Mouse (Mus musculus): ENCODE measurements around the gene Eif3j1. TPM values are rescaled to one million over a fixed set of nuclear protein-coding genes. Genes with fewer than 3 reads are reported as not detected.
"Not testable (repeated sequence)": the region's sequence is repeated elsewhere in the genome, so short reads cannot be mapped to it uniquely, and the experiment has no call there.

Gene Eif3j1
- polyA plus RNA-seq, 1 experiment from 2014 or later = 9.7 TPM

- H3K4me2 ChIP-seq (ENCODE audit: low read length) = no peak overlapping the region
- ATAC-seq = no peak
Observed at GRCm38 (mm10) chr2:122081728-122082456, 53.5 kb downstream of the Eif3j1 start.

GRCm38 (mm10) chr2:122086446-122086845 lies 58.1 kb downstream of the Eif3j1 start:
- H3K4me1 ChIP-seq (ENCODE audit: control insufficient read depth, insufficient read depth, low read length) = no peaks in the 10 kb centered on the region
- H3K4me2 ChIP-seq (ENCODE audit: low read length) = no peak overlapping the region
- no peak overlapping the region for H3K27ac ChIP-seq (ENCODE audit: low read depth, low read length)
- no peak overlapping the region for H3K4me3 ChIP-seq (ENCODE audit: low read depth, low read length)
- no peak for ATAC-seq
- DNase-seq (ENCODE audit: low spot score) = peak; percentile 47
- no peaks in the 10 kb centered on the region for H3K27me3 ChIP-seq (replicated peaks; ENCODE audit: control insufficient read depth, insufficient read depth, low read length)
- WGBS = 49% methylated on average over 4 of the region's 4 CpGs
- H3K36me3 ChIP-seq (ENCODE audit: control insufficient read depth, insufficient read depth, low read length) = peaks cover 82% of the 10 kb centered on the region
- H3K9me3 ChIP-seq (replicated peaks; ENCODE audit: control insufficient read depth, low read length) = no peaks in the 10 kb centered on the region
- no peak overlapping the region for H3K9ac ChIP-seq (ENCODE audit: low read length)

More at GRCm38 (mm10) chr2:122081728-122082456, 53.5 kb downstream of the Eif3j1 start:
- H3K4me3 ChIP-seq (ENCODE audit: low read depth, low read length) = no peak overlapping the region
- no peaks in the 10 kb centered on the region for H3K9me3 ChIP-seq (replicated peaks; ENCODE audit: control insufficient read depth, low read length)
- peak; percentile 66 for DNase-seq (ENCODE audit: low spot score)
- H3K27me3 ChIP-seq (replicated peaks; ENCODE audit: control insufficient read depth, insufficient read depth, low read length) = no peaks in the 10 kb centered on the region
- no peaks in the 10 kb centered on the region for H3K4me1 ChIP-seq (ENCODE audit: control insufficient read depth, insufficient read depth, low read length)
- no peak overlapping the region for H3K9ac ChIP-seq (ENCODE audit: low read length)
- H3K36me3 ChIP-seq (ENCODE audit: control insufficient read depth, insufficient read depth, low read length) = peaks cover 74% of the 10 kb centered on the region
- no peak overlapping the region for H3K27ac ChIP-seq (ENCODE audit: low read depth, low read length)
- WGBS = 39% methylated on average over 7 of the region's 7 CpGs

- H3K9me3 ChIP-seq (replicated peaks; ENCODE audit: control insufficient read depth, low read length) = no peaks in the 10 kb centered on the region
- no peaks in the 10 kb centered on the region for H3K27me3 ChIP-seq (replicated peaks; ENCODE audit: control insufficient read depth, insufficient read depth, low read length)
- 93% methylated on average over 4 of the region's 4 CpGs for WGBS
- H3K4me2 ChIP-seq (ENCODE audit: low read length) = no peak overlapping the region
- H3K27ac ChIP-seq (ENCODE audit: low read depth, low read length) = no peak overlapping the region
- no peak overlapping the region for H3K4me3 ChIP-seq (ENCODE audit: low read depth, low read length)
- H3K9ac ChIP-seq (ENCODE audit: low read length) = no peak overlapping the region
- ATAC-seq (no peak), DNase-seq (ENCODE audit: low spot score) (no peak)
- peaks cover 77% of the 10 kb centered on the region for H3K36me3 ChIP-seq (ENCODE audit: control insufficient read depth, insufficient read depth, low read length)
- no peaks in the 10 kb centered on the region for H3K4me1 ChIP-seq (ENCODE audit: control insufficient read depth, insufficient read depth, low read length)
Observed at GRCm38 (mm10) chr2:122093844-122094243, 65.5 kb downstream of the Eif3j1 start.

- ATAC-seq; DNase-seq (ENCODE audit: low spot score); H3K4me2 ChIP-seq (ENCODE audit: low read length); H3K27me3 ChIP-seq (replicated peaks; ENCODE audit: control insufficient read depth, insufficient read depth, low read length); H3K27ac ChIP-seq (ENCODE audit: low read depth, low read length); H3K9ac ChIP-seq (ENCODE audit: low read length); H3K4me3 ChIP-seq (ENCODE audit: low read depth, low read length); H3K4me1 ChIP-seq (ENCODE audit: control insufficient read depth, insufficient read depth, low read length); H3K9me3 ChIP-seq (replicated peaks; ENCODE audit: control insufficient read depth, low read length): not testable (repeated sequence)
- 87% methylated on average over 5 of the region's 5 CpGs for WGBS
- H3K36me3 ChIP-seq (ENCODE audit: control insufficient read depth, insufficient read depth, low read length) = peaks cover 73% of the 10 kb centered on the region
Observed at GRCm38 (mm10) chr2:122097686-122098085, 69.3 kb downstream of the Eif3j1 start.

GRCm38 (mm10) chr2:122102070-122102469 lies 73.7 kb downstream of the Eif3j1 start:
- H3K27me3 ChIP-seq (replicated peaks; ENCODE audit: control insufficient read depth, insufficient read depth, low read length) = no peaks in the 10 kb centered on the region
- H3K4me3 ChIP-seq (ENCODE audit: low read depth, low read length) = no peak overlapping the region
- no peak for DNase-seq (ENCODE audit: low spot score)
- H3K4me1 ChIP-seq (ENCODE audit: control insufficient read depth, insufficient read depth, low read length) = no peaks in the 10 kb centered on the region
- H3K4me2 ChIP-seq (ENCODE audit: low read length) = no peak overlapping the region
- H3K27ac ChIP-seq (ENCODE audit: low read depth, low read length) = no peak overlapping the region
- peaks cover 53% of the 10 kb centered on the region for H3K36me3 ChIP-seq (ENCODE audit: control insufficient read depth, insufficient read depth, low read length)
- no peak overlapping the region for H3K9ac ChIP-seq (ENCODE audit: low read length)
- no peak for ATAC-seq
- no peaks in the 10 kb centered on the region for H3K9me3 ChIP-seq (replicated peaks; ENCODE audit: control insufficient read depth, low read length)

Small RNA genes lying within 50 kb of the gene (microRNA-seq; reads per million reads assigned to microRNA genes)
- not detected for gene Gm47314

Other genes with a start within 250 kb of the Eif3j1 start
- 26.9 and 29.1 TPM in 2 replicates for gene Frmd5, start 221.5 kb upstream of the Eif3j1 start, polyA plus RNA-seq (2014; fragmentation: Nextera tagmentation; extraction: Ambion mirVana)
- 15.0 and 17.0 TPM in 2 replicates for gene Casc4, start 161.6 kb upstream of the Eif3j1 start, polyA plus RNA-seq (2014; fragmentation: Nextera tagmentation; extraction: Ambion mirVana)
- gene Ctdspl2, start 72.5 kb upstream of the Eif3j1 start, polyA plus RNA-seq (2014; fragmentation: Nextera tagmentation; extraction: Ambion mirVana) = 40.1 and 48.9 TPM in 2 replicates
- gene Mageb3, start 72.5 kb upstream of the Eif3j1 start, polyA plus RNA-seq (2014; fragmentation: Nextera tagmentation; extraction: Ambion mirVana) = 0.50 and 0.83 TPM in 2 replicates
- gene Spg11, start 89.8 kb downstream of the Eif3j1 start, polyA plus RNA-seq (2014; fragmentation: Nextera tagmentation; extraction: Ambion mirVana) = 8.2 and 9.6 TPM in 2 replicates
- gene B2m, start 119.1 kb downstream of the Eif3j1 start, polyA plus RNA-seq (2014; fragmentation: Nextera tagmentation; extraction: Ambion mirVana) = 89.8 and 92.2 TPM in 2 replicates
- gene Trim69, start 132.2 kb downstream of the Eif3j1 start, polyA plus RNA-seq (2014; fragmentation: Nextera tagmentation; extraction: Ambion mirVana) = not detected in 2 replicates
- gene Patl2, start 157.6 kb downstream of the Eif3j1 start, polyA plus RNA-seq (2014; fragmentation: Nextera tagmentation; extraction: Ambion mirVana) = not detected in 2 replicates
- not detected in 2 replicates for gene Terb2, start 157.7 kb downstream of the Eif3j1 start, polyA plus RNA-seq (2014; fragmentation: Nextera tagmentation; extraction: Ambion mirVana)
- 19.7 and 20.1 TPM in 2 replicates for gene Sord, start 206.2 kb downstream of the Eif3j1 start, polyA plus RNA-seq (2014; fragmentation: Nextera tagmentation; extraction: Ambion mirVana)